Mouse (Mus musculus) adrenal gland, adult 8-10 months (tissue): Measurements from ENCODE around the gene Klf15. TPM values are rescaled to one million over a fixed set of nuclear protein-coding genes. Genes with fewer than 3 reads are reported as not detected.

Experiments used
- DNase-seq: peaks from one replicate; pipeline ENCODE4 v3.0.0; 2022
- total RNA-seq, 4 experiments: library from RNA; stranded (reverse); gene quantifications; 2 replicates each; pipeline ENCODE4 v1.2.4; 2022

The Klf15 gene
- total RNA-seq, 4 experiments from 2014 or later, result 18.3 to 30.6 (median 27.6) TPM

- no peak for DNase-seq
Observed at GRCm38 (mm10) chr6:90465028-90465640, 2.8 kb downstream of the Klf15 start.

- peak; percentile 71 for DNase-seq
Observed at GRCm38 (mm10) chr6:90466079-90466478, 3.7 kb downstream of the Klf15 start.

- no peak for DNase-seq
Observed at GRCm38 (mm10) chr6:90466847-90467410, 4.6 kb downstream of the Klf15 start.

GRCm38 (mm10) chr6:90468216-90468615 is 5.8 kb downstream of the Klf15 start:
- no peak for DNase-seq

- DNase-seq, result no peak
Observed at GRCm38 (mm10) chr6:90469041-90469440, 6.7 kb downstream of the Klf15 start.

- no peak for DNase-seq
Observed at GRCm38 (mm10) chr6:90470255-90470654, 7.9 kb downstream of the Klf15 start.

GRCm38 (mm10) chr6:90470947-90471541 is 8.7 kb downstream of the Klf15 start:
- no peak for DNase-seq

- DNase-seq, result no peak
Observed at GRCm38 (mm10) chr6:90472079-90472478, 9.7 kb downstream of the Klf15 start.

GRCm38 (mm10) chr6:90472697-90473096 is 10.3 kb downstream of the Klf15 start:
- DNase-seq, result no peak

- no peak for DNase-seq
Observed at GRCm38 (mm10) chr6:90473630-90474360, 11.4 kb downstream of the Klf15 start.

GRCm38 (mm10) chr6:90474361-90474750 is 12.0 kb downstream of the Klf15 start:
- DNase-seq, result no peak

GRCm38 (mm10) chr6:90475176-90475853 is 12.9 kb downstream of the Klf15 start:
- no peak for DNase-seq

- DNase-seq, result no peak
Observed at GRCm38 (mm10) chr6:90475854-90476212, 13.5 kb downstream of the Klf15 start.

GRCm38 (mm10) chr6:90476941-90477518 is 14.7 kb downstream of the Klf15 start:
- DNase-seq, result no peak

GRCm38 (mm10) chr6:90484249-90484648 is 21.9 kb downstream of the Klf15 start:
- no peak for DNase-seq

GRCm38 (mm10) chr6:90484876-90485275 is 22.5 kb downstream of the Klf15 start:
- DNase-seq, result no peak

- DNase-seq, result no peak
Observed at GRCm38 (mm10) chr6:90486176-90486921, 24.0 kb downstream of the Klf15 start, which contains the start of gene Aldh1l1. Gene Aldh1l1 (plus strand): TSS chr6:90486427.

GRCm38 (mm10) chr6:90487531-90487930 is 25.2 kb downstream of the Klf15 start:
- no peak for DNase-seq

GRCm38 (mm10) chr6:90489532-90489931 is 27.2 kb downstream of the Klf15 start:
- DNase-seq, result no peak

GRCm38 (mm10) chr6:90490976-90491375 is 28.6 kb downstream of the Klf15 start:
- no peak for DNase-seq

GRCm38 (mm10) chr6:90491956-90492744 is 29.8 kb downstream of the Klf15 start:
- DNase-seq, result no peak
